Mouse (Mus musculus): ENCODE data around the gene Neu3. TPM values are rescaled to one million over a fixed set of nuclear protein-coding genes. Genes with fewer than 3 reads are reported as not detected.

Neu3 gene
- total and polyA plus RNA-seq, 2 experiments = 0.46 to 0.69 TPM

DNA sequence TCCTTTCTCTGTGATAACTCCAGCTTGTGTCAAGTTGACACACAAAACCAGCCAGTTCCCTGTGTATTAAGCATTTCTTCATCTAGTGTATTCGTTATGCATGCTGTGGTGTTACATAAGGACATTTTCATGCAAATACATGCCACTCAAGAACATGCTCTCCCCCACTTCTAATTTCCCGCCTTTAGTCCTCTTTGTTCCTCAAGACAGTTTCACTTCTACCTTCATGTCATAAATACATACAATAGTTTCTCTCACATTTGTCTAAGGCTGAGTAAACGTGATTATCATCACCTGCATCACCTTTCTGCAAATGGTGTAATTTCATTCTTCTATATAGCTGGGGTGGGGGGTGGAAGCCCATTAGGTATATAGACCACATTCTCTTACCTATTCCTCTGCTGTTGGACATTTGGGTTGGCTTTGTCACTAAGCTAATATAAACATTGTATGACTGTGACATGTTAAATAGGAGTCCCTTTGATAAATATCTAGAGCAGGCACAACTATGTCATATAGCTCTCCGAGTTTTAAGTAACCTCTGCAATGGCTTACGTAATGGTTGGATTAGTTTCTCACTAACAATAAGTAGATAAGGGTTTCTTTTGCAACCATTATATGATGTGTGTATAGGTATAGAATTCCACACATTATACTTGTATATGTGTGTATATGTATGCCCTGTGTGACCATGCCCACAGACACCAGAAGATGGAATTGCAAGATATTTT is 5.1 kb upstream of the Neu3 start:
- TF ChIP-seq POLR2A (IDR thresholded peaks at IDR 0.05; ENCODE audit: extremely low read depth, insufficient read depth, low read length) = no peak
- TF ChIP-seq CTCF (IDR thresholded peaks at IDR 0.05; ENCODE audit: low read depth, low read length) = no peak
- 81% methylated on average over 5 of the region's 5 CpGs for WGBS
- Histone ChIP-seq H3K27me3 (ENCODE audit: control insufficient read depth, insufficient read depth, low read length) (no peaks in the 10 kb centered on the region), H3K4me3 (ENCODE audit: insufficient read depth, low read depth, low read length) (no peak overlapping the region), H3K27ac (replicated peaks; ENCODE audit: insufficient read depth, low read depth, low read length) (no peak overlapping the region), H3K79me2 (ENCODE audit: control insufficient read depth, insufficient read depth, low read length) (no peaks in the 10 kb centered on the region), H3K4me1 (ENCODE audit: control insufficient read depth, insufficient read depth, low read length) (peaks cover 5% of the 10 kb centered on the region), H3K9ac (ENCODE audit: low read depth, low read length) (no peak overlapping the region), H3K36me3 (ENCODE audit: control insufficient read depth, insufficient read depth, low read length) (0 out of 2 replicates have a peak, but pooled peaks cover 2% of the 10 kb centered on the region)
- no peak for DNase-seq (ENCODE audit: extremely low read depth, low read depth, low spot score)

DNA sequence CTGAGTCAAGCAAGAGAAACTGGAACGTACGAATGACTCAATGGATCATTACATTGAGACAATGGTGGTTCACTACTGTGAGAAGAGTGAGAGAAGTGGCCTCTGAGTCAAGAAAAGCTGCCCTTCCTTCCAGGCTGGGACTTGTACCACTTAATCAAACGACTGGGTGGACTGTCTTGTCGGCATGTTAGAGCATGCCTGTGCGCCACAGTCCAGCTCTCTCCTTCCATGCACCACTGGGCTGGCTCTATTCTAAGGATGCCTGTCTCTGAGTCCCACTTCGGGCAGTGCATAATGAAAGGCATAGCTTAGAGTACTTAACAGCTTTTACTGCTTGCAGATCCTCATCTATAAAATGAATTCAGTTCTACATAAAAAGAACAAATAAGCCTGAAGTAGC is 2.1 kb downstream of the Neu3 start:
- H3K27ac ChIP-seq (replicated peaks; ENCODE audit: insufficient read depth, low read depth, low read length) = no peak overlapping the region
- WGBS = 80% methylated on average over 6 of the region's 6 CpGs
- no peaks in the 10 kb centered on the region for H3K79me2 ChIP-seq (ENCODE audit: control insufficient read depth, insufficient read depth, low read length)
- DNase-seq (ENCODE audit: extremely low read depth, low read depth, low spot score) = no peak
- no peak for TF ChIP-seq CTCF (IDR thresholded peaks at IDR 0.05; ENCODE audit: low read depth, low read length)
- TF ChIP-seq POLR2A (IDR thresholded peaks at IDR 0.05; ENCODE audit: extremely low read depth, insufficient read depth, low read length) = no peak
- H3K4me1 ChIP-seq (ENCODE audit: control insufficient read depth, insufficient read depth, low read length) = peaks cover 4% of the 10 kb centered on the region; the same call in 1 of the 2 replicates
- no peak overlapping the region for H3K9ac ChIP-seq (ENCODE audit: low read depth, low read length)
- peaks cover 5% of the 10 kb centered on the region; the same call in 1 of the 2 replicates for H3K36me3 ChIP-seq (ENCODE audit: control insufficient read depth, insufficient read depth, low read length)
- H3K27me3 ChIP-seq (ENCODE audit: control insufficient read depth, insufficient read depth, low read length) = no peaks in the 10 kb centered on the region
- H3K4me3 ChIP-seq (ENCODE audit: insufficient read depth, low read depth, low read length) = no peak overlapping the region

DNA sequence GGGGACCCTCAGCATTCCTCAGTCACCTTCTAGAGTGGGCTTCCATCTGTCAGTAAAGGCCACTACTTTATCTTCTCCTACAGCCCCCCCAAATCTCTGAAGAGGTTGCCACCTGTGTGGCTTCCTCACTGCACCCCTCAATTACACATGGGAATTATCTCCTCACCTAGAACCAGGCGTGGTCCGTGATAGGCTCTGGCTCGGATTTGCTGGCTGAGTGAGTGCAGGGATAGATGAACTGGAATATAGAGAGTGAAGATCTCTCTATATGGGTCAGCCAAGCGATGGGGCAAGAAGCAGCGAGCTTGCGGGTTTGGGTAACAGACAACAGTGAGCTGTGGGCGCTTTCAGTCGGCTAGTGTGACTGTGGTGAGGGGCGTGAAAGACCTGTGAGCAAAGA is 2.7 kb downstream of the Neu3 start:
- no peak overlapping the region for H3K4me3 ChIP-seq (ENCODE audit: insufficient read depth, low read depth, low read length)

DNA sequence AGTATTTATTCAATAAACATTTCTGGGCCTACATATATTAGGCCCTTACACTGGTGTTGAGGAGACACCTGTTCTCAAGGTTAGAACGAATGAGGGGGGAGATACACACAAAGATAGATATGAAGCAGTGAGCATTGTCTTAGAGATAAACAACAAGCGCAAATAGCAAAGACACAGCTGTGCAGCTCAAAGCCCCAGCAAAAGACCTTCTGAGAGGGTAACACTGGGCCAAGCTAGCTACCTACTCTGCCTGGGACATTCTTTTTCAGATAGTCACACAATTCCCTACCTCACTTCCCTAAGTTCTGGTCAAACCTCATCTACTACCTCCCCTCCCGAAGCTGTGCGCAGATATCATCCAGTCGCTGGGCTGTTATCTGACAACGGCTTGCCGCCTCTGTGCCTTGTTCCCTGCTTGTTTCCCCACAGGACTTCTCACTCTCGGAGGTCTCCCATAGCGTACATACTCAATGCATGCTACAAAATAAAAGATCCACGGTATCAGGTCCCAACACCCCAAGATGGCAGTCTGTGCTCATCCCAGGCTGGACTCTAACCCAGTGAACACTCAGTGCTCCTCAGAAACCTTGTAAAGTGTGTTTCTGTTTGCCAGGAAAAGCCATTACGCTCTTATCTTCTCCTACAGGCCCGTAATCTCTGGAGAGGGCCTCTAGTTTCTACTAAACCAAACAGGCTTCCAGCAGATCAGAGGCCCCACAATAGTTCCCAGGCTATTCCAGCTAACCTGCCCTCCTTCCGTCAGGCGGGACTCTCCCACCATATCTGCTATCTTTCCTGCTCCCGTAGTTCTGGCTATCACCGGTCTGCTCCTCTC is 3.4 kb downstream of the Neu3 start:
- H3K27me3 ChIP-seq (ENCODE audit: control insufficient read depth, insufficient read depth, low read length) = no peaks in the 10 kb centered on the region
- H3K4me3 ChIP-seq (ENCODE audit: insufficient read depth, low read depth, low read length) = no peak overlapping the region
- DNase-seq (ENCODE audit: extremely low read depth, low read depth, low spot score) = no peak
- 0 out of 2 replicates have a peak overlapping the region, but pooled peaks have one; percentile 4 for H3K27ac ChIP-seq (replicated peaks; ENCODE audit: insufficient read depth, low read depth, low read length)
- no peak for TF ChIP-seq POLR2A (IDR thresholded peaks at IDR 0.05; ENCODE audit: extremely low read depth, insufficient read depth, low read length)
- TF ChIP-seq CTCF (IDR thresholded peaks at IDR 0.05; ENCODE audit: low read depth, low read length) = no peak
- no peak overlapping the region for H3K9ac ChIP-seq (ENCODE audit: low read depth, low read length)
- H3K4me1 ChIP-seq (ENCODE audit: control insufficient read depth, insufficient read depth, low read length) = peaks cover 4% of the 10 kb centered on the region; the same call in 1 of the 2 replicates
- H3K36me3 ChIP-seq (ENCODE audit: control insufficient read depth, insufficient read depth, low read length) = peaks cover 5% of the 10 kb centered on the region; the same call in 1 of the 2 replicates
- WGBS = 81% methylated on average over 16 of the region's 16 CpGs
- no peaks in the 10 kb centered on the region for H3K79me2 ChIP-seq (ENCODE audit: control insufficient read depth, insufficient read depth, low read length)

More for the DNA sequence above, 2.7 kb downstream of the Neu3 start:
- H3K36me3 ChIP-seq (ENCODE audit: control insufficient read depth, insufficient read depth, low read length) = peaks cover 5% of the 10 kb centered on the region; the same call in 1 of the 2 replicates
- peaks cover 4% of the 10 kb centered on the region; the same call in 1 of the 2 replicates for H3K4me1 ChIP-seq (ENCODE audit: control insufficient read depth, insufficient read depth, low read length)
- peak overlapping the region; percentile 4; the same call in 1 of the 2 replicates for H3K27ac ChIP-seq (replicated peaks; ENCODE audit: insufficient read depth, low read depth, low read length)
- TF ChIP-seq POLR2A (IDR thresholded peaks at IDR 0.05; ENCODE audit: extremely low read depth, insufficient read depth, low read length) = no peak
- TF ChIP-seq CTCF (IDR thresholded peaks at IDR 0.05; ENCODE audit: low read depth, low read length) = no peak
- 95% methylated on average over 9 of the region's 9 CpGs for WGBS
- no peaks in the 10 kb centered on the region for H3K79me2 ChIP-seq (ENCODE audit: control insufficient read depth, insufficient read depth, low read length)
- no peaks in the 10 kb centered on the region for H3K27me3 ChIP-seq (ENCODE audit: control insufficient read depth, insufficient read depth, low read length)
- DNase-seq (ENCODE audit: extremely low read depth, low read depth, low spot score) = no peak
- H3K9ac ChIP-seq (ENCODE audit: low read depth, low read length) = no peak overlapping the region; the same call in 1 of the 2 replicates

DNA sequence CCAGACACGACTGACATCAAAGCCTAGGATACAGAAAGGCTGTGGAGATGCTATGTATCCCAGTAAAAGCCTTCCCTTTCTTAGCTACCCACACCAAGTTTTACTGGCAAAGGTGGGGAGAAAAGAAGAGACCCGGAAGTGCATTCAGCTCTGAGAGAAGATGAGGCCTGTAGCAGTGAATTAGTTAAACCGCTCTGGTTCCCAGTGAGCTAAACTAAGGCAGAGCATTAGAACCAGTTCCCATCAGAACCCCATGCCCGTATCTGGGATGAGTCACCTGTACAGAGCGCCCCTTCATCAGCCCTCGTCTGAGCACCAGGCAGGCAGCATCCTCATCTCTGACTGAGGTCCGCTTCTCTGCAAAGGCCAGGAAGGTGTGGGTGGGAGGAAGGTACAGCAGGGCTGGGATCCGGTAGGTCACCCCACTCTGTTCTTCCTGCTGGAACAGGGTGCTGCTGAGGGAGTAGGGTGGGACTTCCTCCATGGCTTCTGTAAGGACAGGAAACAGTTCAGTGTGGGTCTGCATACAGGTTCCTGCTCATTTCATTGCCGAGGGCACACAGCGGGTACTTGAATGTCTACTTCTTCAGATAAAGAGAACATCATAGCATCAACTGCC is 5.1 kb downstream of the Neu3 start:
- TF ChIP-seq CTCF (IDR thresholded peaks at IDR 0.05; ENCODE audit: low read depth, low read length) (no peak), POLR2A (IDR thresholded peaks at IDR 0.05; ENCODE audit: extremely low read depth, insufficient read depth, low read length) (no peak)
- Histone ChIP-seq H3K27me3 (ENCODE audit: control insufficient read depth, insufficient read depth, low read length) (no peaks in the 10 kb centered on the region), H3K4me3 (ENCODE audit: insufficient read depth, low read depth, low read length) (no peak overlapping the region), H3K4me1 (ENCODE audit: control insufficient read depth, insufficient read depth, low read length) (peaks cover 4% of the 10 kb centered on the region; the same call in 1 of the 2 replicates), H3K36me3 (ENCODE audit: control insufficient read depth, insufficient read depth, low read length) (peaks cover 5% of the 10 kb centered on the region; the same call in 1 of the 2 replicates), H3K27ac (replicated peaks; ENCODE audit: insufficient read depth, low read depth, low read length) (no peak overlapping the region), H3K79me2 (ENCODE audit: control insufficient read depth, insufficient read depth, low read length) (no peaks in the 10 kb centered on the region), H3K9ac (ENCODE audit: low read depth, low read length) (no peak overlapping the region)
- DNase-seq (ENCODE audit: extremely low read depth, low read depth, low spot score) = no peak
- 89% methylated on average over 10 of the region's 10 CpGs for WGBS

All from liver, adult 2 months (tissue).